Mouse (Mus musculus): Measurements from ENCODE around the gene Scd2.

DNA sequence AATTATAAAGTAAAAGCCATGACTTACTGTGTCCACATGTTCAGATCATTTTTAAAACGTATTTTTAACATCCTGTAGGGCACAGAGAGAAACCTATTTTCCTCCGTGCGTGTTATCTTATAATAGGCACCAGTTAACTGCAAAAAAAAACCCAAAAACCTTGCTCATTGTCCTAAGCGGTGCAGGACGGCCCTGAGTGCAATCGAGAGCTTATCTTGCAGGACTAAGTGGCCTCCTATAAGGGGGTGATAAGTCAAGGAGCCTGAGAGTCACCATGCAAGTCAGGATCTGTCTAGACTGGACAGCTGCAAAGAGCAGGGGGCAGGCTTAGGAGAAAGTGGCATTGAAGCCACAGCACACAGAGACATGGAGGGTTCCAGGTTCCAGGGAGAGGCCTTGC, 6.4 kb downstream of the Scd2 start:
- TF ChIP-seq CTCF (IDR thresholded peaks at IDR 0.05; ENCODE audit: extremely low read depth, insufficient read depth, insufficient read length, insufficient replicate concordance) (no peak), POLR2A (IDR thresholded peaks at IDR 0.05; ENCODE audit: low read depth, low read length) (no peak)

Data from spleen, adult 2 months (tissue).